Mouse (Mus musculus) myocyte (in vitro differentiated cells): Measurements from ENCODE around the gene Mical3. TPM values are rescaled to one million over a fixed set of nuclear protein-coding genes. Genes with fewer than 3 reads are reported as not detected.
"Not testable (repeated sequence)": the region's sequence is repeated elsewhere in the genome, so short reads cannot be mapped to it uniquely, and the experiment has no call there.

Experiments
- H3K27me3 ChIP-seq: one replicate; pipeline ENCODE4 v1.6.1; 2011; ENCODE audit not compliant: control insufficient read depth, insufficient read depth, insufficient read length
- H3K36me3 ChIP-seq: one replicate; pipeline ENCODE4 v1.6.1; 2011; ENCODE audit not compliant: control insufficient read depth, insufficient read depth
- H3K4me2 ChIP-seq: one replicate; pipeline ENCODE4 v1.6.1; 2011; ENCODE audit warnings: low read depth, control low read depth
- H3K4me3 ChIP-seq: one replicate; pipeline ENCODE4 v1.5.1; 2011; ENCODE audit warnings: mild to moderate bottlenecking, control low read depth, moderate library complexity
- H3K79me2 ChIP-seq: one replicate; pipeline ENCODE4 v1.6.1; 2011; ENCODE audit not compliant: control insufficient read depth, insufficient read depth
- H3ac ChIP-seq: one replicate; pipeline ENCODE4 v1.6.1; 2011; ENCODE audit not compliant: control insufficient read depth, insufficient read length
- CEBPB ChIP-seq: IDR thresholded peaks from 2 replicates; pipeline ENCODE4 v1.6.1; 2011; ENCODE audit warnings: mild to moderate bottlenecking, moderate library complexity; ENCODE audit not compliant: poor library complexity, insufficient read depth, severe bottlenecking
- E2F4 ChIP-seq: IDR thresholded peaks from one replicate; pipeline ENCODE4 v1.6.1; 2011; ENCODE audit warnings: mild to moderate bottlenecking, control low read depth, moderate library complexity; ENCODE audit not compliant: insufficient read depth
- MAX ChIP-seq: IDR thresholded peaks from one replicate; pipeline ENCODE4 v1.6.1; 2011; ENCODE audit warnings: low read depth, mild to moderate bottlenecking, control low read depth
- MYOD1 ChIP-seq, 3 experiments: IDR thresholded peaks; one replicate each; pipeline ENCODE4 v1.6.1; 2011; ENCODE audit warnings: control low read depth in 2 of 3, low read depth in 2 of 3, mild to moderate bottlenecking in 2 of 3, moderate library complexity in 1 of 3; ENCODE audit not compliant: insufficient read length in 2 of 3, control insufficient read depth in 1 of 3
- MYOG ChIP-seq, 3 experiments: IDR thresholded peaks; one replicate each; pipeline ENCODE4 v1.6.1; 2011; ENCODE audit warnings: control low read depth in 2 of 3, low read depth in 2 of 3, mild to moderate bottlenecking in 2 of 3; ENCODE audit not compliant: insufficient read length in 2 of 3, control insufficient read depth in 1 of 3, insufficient read depth in 1 of 3
- POLR2A ChIP-seq: IDR thresholded peaks from one replicate; pipeline ENCODE4 v1.6.1; 2011; ENCODE audit warnings: low read depth, mild to moderate bottlenecking, control low read depth, moderate library complexity; ENCODE audit not compliant: insufficient read length
- POLR2AphosphoS2 ChIP-seq: IDR thresholded peaks from one replicate; pipeline ENCODE4 v1.6.1; 2011; ENCODE audit warnings: low read depth, control low read depth; ENCODE audit not compliant: insufficient read length
- REST ChIP-seq: IDR thresholded peaks from one replicate; pipeline ENCODE4 v1.6.1; 2011; ENCODE audit warnings: mild to moderate bottlenecking, control low read depth, moderate library complexity; ENCODE audit not compliant: insufficient read depth, insufficient read length
- SRF ChIP-seq: IDR thresholded peaks from one replicate; pipeline ENCODE4 v1.6.1; 2011; ENCODE audit warnings: low read depth; ENCODE audit not compliant: control insufficient read depth, insufficient read length
- TCF12 ChIP-seq: IDR thresholded peaks from one replicate; pipeline ENCODE4 v1.6.1; 2011; ENCODE audit warnings: mild to moderate bottlenecking, control low read depth; ENCODE audit not compliant: poor library complexity, insufficient read depth, severe bottlenecking
- TCF3 ChIP-seq: IDR thresholded peaks from one replicate; pipeline ENCODE4 v1.6.1; 2011; ENCODE audit warnings: low read depth, control low read depth; ENCODE audit not compliant: insufficient read length
- USF1 ChIP-seq: IDR thresholded peaks from one replicate; pipeline ENCODE4 v1.6.1; 2011; ENCODE audit warnings: low read depth, mild to moderate bottlenecking, control low read depth, moderate library complexity
- polyA plus RNA-seq: library from polyadenylated mRNA; unstranded; fragments of >200 nt; fragmentation: generic; extraction: Trizol; gene quantifications from one replicate; pipeline ENCODE4 v1.2.1, GENCODE M21; 2012; ENCODE audit warnings: missing spikeins

Gene Mical3
- polyA plus RNA-seq, 1 experiment, result 17.7 TPM

DNA sequence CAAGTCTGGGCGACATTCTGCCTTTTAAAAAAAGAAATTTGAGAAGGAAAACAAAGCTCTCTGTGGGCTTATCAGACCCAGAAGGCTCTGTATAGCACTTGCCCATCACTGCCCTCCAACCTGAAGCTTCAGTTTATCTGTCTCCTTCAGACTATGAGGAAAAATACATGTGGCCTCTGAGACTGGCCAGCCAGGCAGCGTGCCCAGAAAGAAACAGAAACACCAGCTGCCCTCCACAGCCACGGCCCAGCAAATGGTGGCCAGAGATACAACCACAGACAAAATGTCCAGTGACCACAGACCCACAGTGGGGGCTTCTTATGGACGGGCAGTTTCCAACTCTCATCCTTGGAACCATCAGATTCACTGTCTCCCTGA lies 216.3 kb downstream of the Mical3 start:
- H3ac ChIP-seq, result no peak overlapping the region
- TF ChIP-seq TCF3 (peak; percentile 40), MYOD1 (IDR thresholded peaks at IDR 0.05; ENCODE audit: control insufficient read depth in 1 of 3, insufficient read length in 2 of 3, low read depth in 2 of 3) (peak in 2 of 3 experiments; percentile 75 to 84), TCF12 (peak; percentile 68), MYOG (IDR thresholded peaks at IDR 0.05; ENCODE audit: control insufficient read depth in 1 of 3, insufficient read depth in 1 of 3, insufficient read length in 2 of 3, low read depth in 2 of 3) (peak; percentile 69 to 94 (median 82)), SRF (no peak), E2F4 (no peak)
- peak overlapping the region; percentile 94 for H3K4me2 ChIP-seq
- H3K36me3 ChIP-seq, result no peaks in the 10 kb centered on the region
- peaks cover 51% of the 10 kb centered on the region for H3K79me2 ChIP-seq
- no peaks in the 10 kb centered on the region for H3K27me3 ChIP-seq
- H3K4me3 ChIP-seq, result peak overlapping the region; percentile 70

GRCm38 (mm10) chr6:120913783-120914182 lies 217.0 kb downstream of the Mical3 start:
- H3K4me2 ChIP-seq, result peak overlapping the region; percentile 94
- no peaks in the 10 kb centered on the region for H3K27me3 ChIP-seq
- TF ChIP-seq E2F4 (no peak), REST (no peak), MYOG (IDR thresholded peaks at IDR 0.05; ENCODE audit: control insufficient read depth in 1 of 3, insufficient read depth in 1 of 3, insufficient read length in 2 of 3, low read depth in 2 of 3) (no peak), POLR2AphosphoS2 (no peak), MAX (no peak), CEBPB (no peak), TCF12 (no peak), POLR2A (no peak), TCF3 (no peak), MYOD1 (IDR thresholded peaks at IDR 0.05; ENCODE audit: control insufficient read depth in 1 of 3, insufficient read length in 2 of 3, low read depth in 2 of 3) (no peak), USF1 (no peak), SRF (no peak)
- no peaks in the 10 kb centered on the region for H3K36me3 ChIP-seq
- no peak overlapping the region for H3K4me3 ChIP-seq
- H3K79me2 ChIP-seq, result peaks cover 53% of the 10 kb centered on the region
- no peak overlapping the region for H3ac ChIP-seq

GRCm38 (mm10) chr6:120912931-120913330 lies 217.9 kb downstream of the Mical3 start:
- Histone ChIP-seq H3K36me3 (no peaks in the 10 kb centered on the region), H3K79me2 (peaks cover 53% of the 10 kb centered on the region), H3K27me3 (no peaks in the 10 kb centered on the region), H3K4me2 (no peak overlapping the region), H3K4me3 (no peak overlapping the region), H3ac (no peak overlapping the region)
- no peak for TF ChIP-seq TCF12
- no peak for TF ChIP-seq POLR2AphosphoS2
- TF ChIP-seq MYOD1 (IDR thresholded peaks at IDR 0.05; ENCODE audit: control insufficient read depth in 1 of 3, insufficient read length in 2 of 3, low read depth in 2 of 3), result no peak
- no peak for TF ChIP-seq E2F4
- TF ChIP-seq MYOG (IDR thresholded peaks at IDR 0.05; ENCODE audit: control insufficient read depth in 1 of 3, insufficient read depth in 1 of 3, insufficient read length in 2 of 3, low read depth in 2 of 3), result no peak
- TF ChIP-seq TCF3, result no peak
- no peak for TF ChIP-seq CEBPB
- no peak for TF ChIP-seq POLR2A
- no peak for TF ChIP-seq REST
- no peak for TF ChIP-seq MAX
- TF ChIP-seq SRF, result no peak
- no peak for TF ChIP-seq USF1

DNA sequence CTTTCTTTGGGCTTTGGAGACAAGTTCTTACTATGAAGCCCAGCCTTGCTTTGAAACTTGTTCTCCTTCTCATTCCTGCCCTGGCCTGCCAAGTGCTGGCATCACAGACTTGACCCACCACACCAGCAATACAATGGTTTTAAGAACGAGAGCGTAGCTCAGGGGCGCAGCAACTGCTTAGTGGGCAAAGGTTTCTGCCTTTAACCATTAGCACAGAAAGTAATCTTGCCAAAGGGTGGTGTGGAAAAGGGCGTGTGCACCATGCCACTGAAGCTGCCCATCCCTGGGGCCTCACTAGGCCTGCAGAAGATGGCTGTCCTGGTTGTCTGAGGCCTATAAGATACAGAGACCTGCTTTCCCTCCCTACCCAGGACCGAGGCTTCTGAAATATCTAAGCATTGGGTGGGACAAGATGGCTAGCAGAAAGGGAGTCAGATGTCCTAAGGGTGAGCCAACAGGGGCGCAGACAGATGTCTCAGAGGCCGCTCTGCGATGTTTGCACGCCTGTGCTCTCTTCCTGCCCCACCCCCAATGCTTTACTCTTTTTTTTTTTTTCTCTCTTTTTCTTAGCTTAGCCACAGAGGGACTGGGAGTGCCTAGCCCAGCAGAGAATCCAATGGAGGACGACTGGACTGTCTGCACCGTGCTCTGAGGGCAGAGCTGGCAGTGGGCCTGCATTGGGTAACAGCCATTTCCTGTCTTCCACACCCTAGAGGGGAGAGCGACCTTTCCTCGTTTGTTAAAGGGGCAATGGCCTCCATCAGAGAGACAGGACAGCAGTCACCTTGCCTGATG lies 219.4 kb downstream of the Mical3 start:
- Histone ChIP-seq H3K79me2 (peaks cover 66% of the 10 kb centered on the region), H3K27me3 (no peaks in the 10 kb centered on the region), H3ac (no peak overlapping the region), H3K36me3 (peaks cover 5% of the 10 kb centered on the region), H3K4me2 (no peak overlapping the region), H3K4me3 (no peak overlapping the region)
- TF ChIP-seq USF1 (no peak), MYOD1 (IDR thresholded peaks at IDR 0.05; ENCODE audit: control insufficient read depth in 1 of 3, insufficient read length in 2 of 3, low read depth in 2 of 3) (no peak), POLR2A (no peak), TCF3 (no peak), POLR2AphosphoS2 (no peak)

- Histone ChIP-seq H3K4me3 (no peak overlapping the region), H3K36me3 (peaks cover 5% of the 10 kb centered on the region), H3K79me2 (peaks cover 73% of the 10 kb centered on the region), H3K27me3 (no peaks in the 10 kb centered on the region), H3ac (no peak overlapping the region), H3K4me2 (no peak overlapping the region)
- no peak for TF ChIP-seq SRF
- no peak for TF ChIP-seq E2F4
- TF ChIP-seq TCF3, result no peak
- TF ChIP-seq CEBPB, result no peak
- TF ChIP-seq MAX, result no peak
- TF ChIP-seq MYOG (IDR thresholded peaks at IDR 0.05; ENCODE audit: control insufficient read depth in 1 of 3, insufficient read depth in 1 of 3, insufficient read length in 2 of 3, low read depth in 2 of 3), result no peak
- TF ChIP-seq POLR2AphosphoS2, result no peak
- TF ChIP-seq TCF12, result no peak
- no peak for TF ChIP-seq USF1
- no peak for TF ChIP-seq MYOD1 (IDR thresholded peaks at IDR 0.05; ENCODE audit: control insufficient read depth in 1 of 3, insufficient read length in 2 of 3, low read depth in 2 of 3)
- no peak for TF ChIP-seq POLR2A
- no peak for TF ChIP-seq REST
Measured at GRCm38 (mm10) chr6:120909501-120909900, 221.3 kb downstream of the Mical3 start.

- not testable (repeated sequence) for H3K4me3 ChIP-seq, H3K27me3 ChIP-seq, H3K36me3 ChIP-seq, H3ac ChIP-seq
- Histone ChIP-seq H3K79me2 (peaks cover 69% of the 10 kb centered on the region), H3K4me2 (peak overlapping the region; percentile 18)
Measured at GRCm38 (mm10) chr6:120907876-120908597, 222.8 kb downstream of the Mical3 start.
